Mouse (Mus musculus) liver, embryonic 14.5 days (tissue): ENCODE data around the gene Olfr406. TPM values are rescaled to one million over a fixed set of nuclear protein-coding genes. Genes with fewer than 3 reads are reported as not detected.

Experiments used
- ATAC-seq: fragments of 200-750 bp; cut with Nextera tagmentation; 2 replicates; pipeline ENCODE4 v1.8.0; 2017; ENCODE audit warnings: moderate number of reproducible peaks, mild to moderate bottlenecking, moderate library complexity; ENCODE audit not compliant: insufficient read depth
- DNase-seq, 3 experiments: peaks; one replicate each; pipeline ENCODE4 v3.0.0-alpha.2; 2012 to 2013; ENCODE audit warnings: low read depth in 3 of 3, low spot score in 3 of 3
- H3K27ac ChIP-seq: fragments of 300-500 bp; sonication (generic); 2 replicates; pipeline ENCODE4 v1.5.1; 2014; ENCODE audit warnings: moderate library complexity, mild to moderate bottlenecking, control low read depth, inconsistent platforms
- H3K27me3 ChIP-seq: fragments of 300-500 bp; sonication (generic); 2 replicates; pipeline ENCODE4 v1.6.1; 2014; ENCODE audit warnings: mild to moderate bottlenecking, low read length, moderate library complexity; ENCODE audit not compliant: control insufficient read depth, insufficient read depth
- H3K36me3 ChIP-seq: fragments of 300-500 bp; sonication (generic); replicated peaks from 2 replicates; pipeline ENCODE4 v1.6.1; 2014; ENCODE audit warnings: low read depth; ENCODE audit not compliant: control insufficient read depth, insufficient read depth
- H3K4me1 ChIP-seq, 2 experiments: fragments of 200-500 bp in 1 of 2; fragments of 300-500 bp in 1 of 2; sonication (generic) in 1 of 2; replicated peaks; 2 replicates each; pipeline ENCODE4 v1.6.1; 2012 to 2014; ENCODE audit warnings: antibody characterized with exemption in 1 of 2, inconsistent platforms in 1 of 2, low read length in 1 of 2; ENCODE audit not compliant: control insufficient read depth in 2 of 2, insufficient read depth in 2 of 2
- H3K4me2 ChIP-seq: fragments of 300-500 bp; sonication (generic); 2 replicates; pipeline ENCODE4 v1.6.1; 2014; ENCODE audit warnings: low read depth, mild to moderate bottlenecking, control low read depth, moderate library complexity
- H3K4me3 ChIP-seq, 2 experiments: fragments of 200-500 bp in 1 of 2; fragments of 300-500 bp in 1 of 2; sonication (generic) in 1 of 2; 2 replicates each; pipeline ENCODE4 v1.5.1; 2012 to 2014; ENCODE audit warnings: low read depth in 2 of 2, low read length in 2 of 2, mild to moderate bottlenecking in 2 of 2, control low read depth in 1 of 2, inconsistent platforms in 1 of 2, moderate library complexity in 1 of 2; ENCODE audit not compliant: insufficient read depth in 1 of 2
- H3K9ac ChIP-seq: fragments of 300-500 bp; sonication (generic); replicated peaks from 2 replicates; pipeline ENCODE4 v1.6.1; 2014; ENCODE audit warnings: mild to moderate bottlenecking, control low read depth, moderate library complexity
- H3K9me3 ChIP-seq: fragments of 300-500 bp; sonication (generic); 2 replicates; pipeline ENCODE4 v1.6.1; 2016; ENCODE audit warnings: low read length, mixed read lengths; ENCODE audit not compliant: control insufficient read depth
- CTCF ChIP-seq: IDR thresholded peaks from 2 replicates; pipeline ENCODE4 v1.5.1; 2016; ENCODE audit warnings: antibody characterized with exemption, low read depth, control low read depth
- EP300 ChIP-seq: IDR thresholded peaks from 2 replicates; pipeline ENCODE4 v1.6.1; 2016; ENCODE audit warnings: antibody characterized with exemption, low read depth
- WGBS: fragments of 180-500 bp; shearing (Covaris S2); extraction: QIAGEN DNeasy Blood & Tissue Kit; methylation state at CpG from one replicate; pipeline ENCODE4 v1.1.7; 2014; ENCODE audit not compliant: insufficient replicate concordance; 5-methylcytosine and 5-hydroxymethylcytosine counted together
- polyA plus RNA-seq, 2 experiments: library from polyadenylated mRNA; depleted of rRNA in 1 of 2; stranded (reverse) in 1 of 2; unstranded in 1 of 2; fragments of >200 nt; fragmentation: Nextera tagmentation in 1 of 2; extraction: Ambion mirVana in 1 of 2; gene quantifications; 2 replicates each; pipeline versions ENCODE4 v1.2.1 to v1.2.3; 2012 to 2014

Olfr406 gene
- polyA plus RNA-seq (2012; rRNA removed) (not detected in 2 replicates), polyA plus RNA-seq (2014; fragmentation: Nextera tagmentation; extraction: Ambion mirVana) (not detected in 2 replicates)

DNA sequence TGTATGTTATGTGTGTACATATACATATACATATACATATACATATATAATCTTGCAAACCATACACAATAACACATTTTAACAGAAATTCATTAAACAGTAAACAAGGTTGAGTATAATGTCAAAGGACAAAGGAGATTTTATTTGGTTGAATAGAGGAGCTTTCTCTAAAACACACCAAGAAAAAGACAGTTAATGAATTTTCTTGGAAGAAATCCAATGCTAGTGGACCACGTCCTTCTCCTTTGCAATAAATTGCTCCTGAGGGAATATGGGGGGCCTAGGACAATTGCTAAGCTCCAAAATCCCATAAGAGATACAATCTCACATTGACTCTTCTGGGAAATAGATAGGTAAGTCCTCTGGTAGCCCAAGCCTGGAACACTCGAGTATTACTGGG, at the start of gene Olfr406:
Gene Olfr406 (plus strand): TSS at position 301 of the 400 bp plus-strand sequence.
- H3K4me1 ChIP-seq = no peaks in the 10 kb centered on the region
- DNase-seq (no peak), ATAC-seq (no peak)
- WGBS = 19% methylated on average over 2 of the region's 2 CpGs
- no peaks in the 10 kb centered on the region for H3K36me3 ChIP-seq
- H3K27me3 ChIP-seq = no peaks in the 10 kb centered on the region
- no peak within 1 kb of the TSS for H3K4me3 ChIP-seq
- TF ChIP-seq EP300 (no peak), CTCF (no peak)
- H3K9ac ChIP-seq = no peak within 1 kb of the TSS
- H3K4me2 ChIP-seq = no peak within 1 kb of the TSS
- H3K27ac ChIP-seq = no peak within 1 kb of the TSS
- H3K9me3 ChIP-seq = no peaks in the 10 kb centered on the region

DNA sequence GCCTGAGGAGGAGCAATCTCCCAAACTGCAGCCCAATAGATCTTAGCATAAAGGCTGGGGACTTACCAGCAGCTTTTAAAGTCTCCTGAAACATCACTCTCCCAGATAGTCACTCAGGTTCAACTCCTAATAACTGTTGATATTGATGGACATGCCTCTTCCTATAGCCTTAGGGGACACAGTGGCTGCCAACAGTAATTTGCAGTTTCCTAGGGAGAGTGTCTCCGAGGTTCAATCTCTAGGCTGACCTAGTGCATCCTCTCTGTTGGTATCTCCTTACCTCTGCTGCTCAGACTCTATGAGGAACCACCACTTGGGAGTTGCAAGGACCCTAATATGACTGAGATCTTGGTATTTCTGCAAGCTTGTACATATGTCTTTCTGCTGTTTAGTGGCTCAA, 48.3 kb upstream of the Olfr406 start, which contains the start of gene Olfr43:
Gene Olfr43 (minus strand): TSS at position 101 of the 400 bp plus-strand sequence.
- no peak within 1 kb of the TSS for H3K4me3 ChIP-seq
- no peaks in the 10 kb centered on the region for H3K27me3 ChIP-seq
- DNase-seq (no peak), ATAC-seq (no peak)
- no peak within 1 kb of the TSS for H3K4me2 ChIP-seq
- WGBS = 18% methylated on average over 1 of the region's 1 CpGs
- TF ChIP-seq CTCF (no peak), EP300 (no peak)
- H3K36me3 ChIP-seq = no peaks in the 10 kb centered on the region
- no peak within 1 kb of the TSS for H3K27ac ChIP-seq
- no peak within 1 kb of the TSS for H3K9ac ChIP-seq
- no peaks in the 10 kb centered on the region for H3K4me1 ChIP-seq
- H3K9me3 ChIP-seq = no peaks in the 10 kb centered on the region

- Histone ChIP-seq H3K4me3 (no peak overlapping the region), H3K9ac (no peak overlapping the region), H3K27me3 (no peaks in the 10 kb centered on the region), H3K36me3 (no peaks in the 10 kb centered on the region), H3K4me2 (no peak overlapping the region), H3K9me3 (no peaks in the 10 kb centered on the region), H3K27ac (no peak overlapping the region), H3K4me1 (no peaks in the 10 kb centered on the region)
- no peak for DNase-seq
- WGBS = 60% methylated on average over 3 of the region's 3 CpGs
- ATAC-seq = no peak
- TF ChIP-seq CTCF = no peak
- no peak for TF ChIP-seq EP300
These were observed 18.4 kb upstream of the Olfr406 start for GRCm38 (mm10) chr11:74241201-74241600.

- DNase-seq = no peak
- WGBS = 26% methylated on average over 2 of the region's 2 CpGs
- H3K4me2 ChIP-seq = no peak within 1 kb of the TSS
- no peaks in the 10 kb centered on the region for H3K4me1 ChIP-seq
- H3K36me3 ChIP-seq = no peaks in the 10 kb centered on the region
- H3K9ac ChIP-seq = no peak within 1 kb of the TSS
- no peak within 1 kb of the TSS for H3K4me3 ChIP-seq
- TF ChIP-seq CTCF (no peak), EP300 (no peak)
- no peak for ATAC-seq
- no peaks in the 10 kb centered on the region for H3K27me3 ChIP-seq
- no peaks in the 10 kb centered on the region for H3K9me3 ChIP-seq
- H3K27ac ChIP-seq = no peak within 1 kb of the TSS
These were observed 23.8 kb downstream of the Olfr406 start, which contains the start of gene Olfr59 for GRCm38 (mm10) chr11:74283436-74283835. Gene Olfr59 (plus strand): TSS chr11:74283736.

- Histone ChIP-seq H3K9ac (no peak overlapping the region), H3K4me2 (no peak overlapping the region), H3K27me3 (no peaks in the 10 kb centered on the region), H3K4me3 (no peak overlapping the region), H3K36me3 (no peaks in the 10 kb centered on the region), H3K9me3 (no peaks in the 10 kb centered on the region), H3K4me1 (no peaks in the 10 kb centered on the region), H3K27ac (no peak overlapping the region)
- DNase-seq (no peak), ATAC-seq (no peak)
- TF ChIP-seq CTCF = no peak
- no peak for TF ChIP-seq EP300
- 57% methylated on average over 2 of the region's 2 CpGs for WGBS
These were observed 27.6 kb downstream of the Olfr406 start for GRCm38 (mm10) chr11:74287256-74287655.

Other genes starting within 250 kb of the Olfr406 start
- gene Olfr139, start 203.3 kb upstream of the Olfr406 start, polyA plus RNA-seq (2012; rRNA removed) = not detected in 2 replicates
- not detected in 2 replicates for gene Olfr139, start 203.3 kb upstream of the Olfr406 start, polyA plus RNA-seq (2014; fragmentation: Nextera tagmentation; extraction: Ambion mirVana)
- gene Olfr399, start 203.2 kb upstream of the Olfr406 start, polyA plus RNA-seq (2012; rRNA removed) = not detected in 2 replicates
- not detected in 2 replicates for gene Olfr399, start 203.2 kb upstream of the Olfr406 start, polyA plus RNA-seq (2014; fragmentation: Nextera tagmentation; extraction: Ambion mirVana)
- not detected in 2 replicates for gene Zfp616, start 189.9 kb upstream of the Olfr406 start, polyA plus RNA-seq (2012; rRNA removed)
- not detected in 2 replicates for gene Zfp616, start 189.9 kb upstream of the Olfr406 start, polyA plus RNA-seq (2014; fragmentation: Nextera tagmentation; extraction: Ambion mirVana)
- gene Olfr401, start 146.1 kb upstream of the Olfr406 start, polyA plus RNA-seq (2012; rRNA removed) = not detected in 2 replicates
- gene Olfr401, start 146.1 kb upstream of the Olfr406 start, polyA plus RNA-seq (2014; fragmentation: Nextera tagmentation; extraction: Ambion mirVana) = not detected in 2 replicates
- not detected in 2 replicates for gene Olfr402, start 106.3 kb upstream of the Olfr406 start, polyA plus RNA-seq (2012; rRNA removed)
- not detected in 2 replicates for gene Olfr402, start 106.3 kb upstream of the Olfr406 start, polyA plus RNA-seq (2014; fragmentation: Nextera tagmentation; extraction: Ambion mirVana)
- not detected in 2 replicates for gene Olfr403, start 73.6 kb upstream of the Olfr406 start, polyA plus RNA-seq (2012; rRNA removed)
- not detected in 2 replicates for gene Olfr403, start 73.6 kb upstream of the Olfr406 start, polyA plus RNA-seq (2014; fragmentation: Nextera tagmentation; extraction: Ambion mirVana)
- not detected in 2 replicates for gene Olfr43, start 48.4 kb upstream of the Olfr406 start, polyA plus RNA-seq (2012; rRNA removed)
- not detected in 2 replicates for gene Olfr43, start 48.4 kb upstream of the Olfr406 start, polyA plus RNA-seq (2014; fragmentation: Nextera tagmentation; extraction: Ambion mirVana)
- gene Olfr59, start 23.9 kb downstream of the Olfr406 start, polyA plus RNA-seq (2012; rRNA removed) = not detected in 2 replicates
- gene Olfr59, start 23.9 kb downstream of the Olfr406 start, polyA plus RNA-seq (2014; fragmentation: Nextera tagmentation; extraction: Ambion mirVana) = not detected in 2 replicates
- not detected in 2 replicates for gene Olfr410, start 78.2 kb downstream of the Olfr406 start, polyA plus RNA-seq (2012; rRNA removed)
- not detected in 2 replicates for gene Olfr410, start 78.2 kb downstream of the Olfr406 start, polyA plus RNA-seq (2014; fragmentation: Nextera tagmentation; extraction: Ambion mirVana)
- gene Olfr411, start 92.8 kb downstream of the Olfr406 start, polyA plus RNA-seq (2012; rRNA removed) = not detected in 2 replicates
- not detected in 2 replicates for gene Olfr411, start 92.8 kb downstream of the Olfr406 start, polyA plus RNA-seq (2014; fragmentation: Nextera tagmentation; extraction: Ambion mirVana)
- gene Olfr412, start 102.3 kb downstream of the Olfr406 start, polyA plus RNA-seq (2012; rRNA removed) = not detected in 2 replicates
- not detected in 2 replicates for gene Olfr412, start 102.3 kb downstream of the Olfr406 start, polyA plus RNA-seq (2014; fragmentation: Nextera tagmentation; extraction: Ambion mirVana)